In the genomic region with DNA sequence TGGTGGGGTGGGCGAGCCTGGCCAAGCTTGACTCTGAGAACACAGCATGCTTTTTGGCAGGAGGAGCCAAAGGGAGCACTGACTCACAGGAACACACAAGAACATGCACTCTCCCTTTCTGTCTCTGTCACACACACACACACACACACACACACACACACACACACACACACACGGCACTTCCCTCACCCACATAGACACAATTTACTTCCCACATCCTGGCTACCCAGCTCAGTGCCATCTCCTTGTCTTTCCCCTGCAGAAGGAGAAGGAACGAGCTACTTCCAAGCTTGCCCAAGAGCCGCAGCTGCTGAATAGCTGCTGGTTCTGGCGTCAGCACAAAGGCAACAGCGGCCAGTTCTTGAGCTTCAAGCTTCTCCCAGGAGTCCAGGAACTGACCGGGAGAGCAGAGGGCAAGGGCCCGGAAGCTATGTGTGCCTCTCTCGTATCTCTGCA, we compare ENCODE assay signal across 8 mouse cellular contexts.
A peak's percentile ranks its signal among the peaks of the same experiment; 100 is the strongest.
DNase-seq lines count a peak whose midpoint lies in the region; ATAC-seq and TF ChIP-seq lines count a peak whose summit lies in the region.

No protein-coding gene starts in this region.

- intact Hi-C loops in left cerebral cortex, postnatal 25 days (cut with DNase I), result no loop called here

- 51% methylated on average over 9 of the region's 9 CpGs for WGBS in hindbrain, embryonic 15.5 days
- WGBS in hindbrain, embryonic 13.5 days, result 56% methylated on average over 9 of the region's 9 CpGs
- WGBS in heart, embryonic 13.5 days, result 28% methylated on average over 9 of the region's 9 CpGs

- TF ChIP-seq CTCF in brain, embryonic 14.5 days (IDR thresholded peaks at IDR 0.05; ENCODE audit: borderline replicate concordance, extremely low read depth, insufficient read depth, insufficient read length), result no peak

- H3K27ac ChIP-seq in hindbrain, embryonic 15.5 days (replicated peaks), result peak overlapping the region; percentile 61
- no peak overlapping the region for H3K27ac ChIP-seq in hindbrain, embryonic 13.5 days
- H3K27ac ChIP-seq in heart, embryonic 13.5 days (replicated peaks), result peak overlapping the region; percentile 64

- no peaks in the 10 kb centered on the region; the same call in 1 of the 2 replicates for H3K36me3 ChIP-seq in hindbrain, embryonic 15.5 days
- no peaks in the 10 kb centered on the region for H3K36me3 ChIP-seq in hindbrain, embryonic 13.5 days
- H3K36me3 ChIP-seq in heart, embryonic 13.5 days, result peaks cover 7% of the 10 kb centered on the region; the same call in 1 of the 2 replicates

- H3K4me3 ChIP-seq in hindbrain, embryonic 15.5 days, result no peak overlapping the region
- no peak overlapping the region for H3K4me3 ChIP-seq in hindbrain, embryonic 13.5 days
- no peak overlapping the region for H3K4me3 ChIP-seq in heart, embryonic 13.5 days

- no peak for TF ChIP-seq POLR2A in brain, embryonic 14.5 days (IDR thresholded peaks at IDR 0.05; ENCODE audit: borderline replicate concordance, extremely low read depth, insufficient read depth, insufficient read length, poor library complexity, severe bottlenecking)

- no peaks in the 10 kb centered on the region for H3K9me3 ChIP-seq in hindbrain, embryonic 15.5 days
- no peaks in the 10 kb centered on the region for H3K9me3 ChIP-seq in hindbrain, embryonic 13.5 days
- H3K9me3 ChIP-seq in heart, embryonic 13.5 days, result no peaks in the 10 kb centered on the region

- H3K4me1 ChIP-seq in hindbrain, embryonic 15.5 days (replicated peaks), result peaks cover 37% of the 10 kb centered on the region
- H3K4me1 ChIP-seq in hindbrain, embryonic 13.5 days (replicated peaks), result peaks cover 49% of the 10 kb centered on the region
- H3K4me1 ChIP-seq in heart, embryonic 13.5 days, result peaks cover 72% of the 10 kb centered on the region

- no peak overlapping the region for H3K9ac ChIP-seq in hindbrain, embryonic 15.5 days
- no peak overlapping the region for H3K9ac ChIP-seq in hindbrain, embryonic 13.5 days
- H3K9ac ChIP-seq in heart, embryonic 13.5 days, result peak overlapping the region; percentile 11

- peak; percentile 50 for DNase-seq in brain, embryonic 14.5 days (ENCODE audit: low read depth)
- peak; percentile 56 to 89 for DNase-seq in left cerebral cortex, postnatal 25 days (ENCODE audit: low spot score in 2 of 2)
- peak; percentile 67 to 71 for DNase-seq in right cerebral cortex, adult 2 months (ENCODE audit: low spot score in 2 of 2)
- no peak for DNase-seq in testis, postnatal 14 days (ENCODE audit: low spot score)
- DNase-seq in cerebellum, postnatal 36 days, result no peak

- H3K27me3 ChIP-seq in hindbrain, embryonic 15.5 days, result no peaks in the 10 kb centered on the region
- H3K27me3 ChIP-seq in hindbrain, embryonic 13.5 days, result 0 out of 2 replicates have a peak, but pooled peaks cover 3% of the 10 kb centered on the region
- H3K27me3 ChIP-seq in heart, embryonic 13.5 days (replicated peaks), result no peaks in the 10 kb centered on the region

- no peak for ATAC-seq in hindbrain, embryonic 15.5 days (ENCODE audit: low FRiP score, low read depth)
- no peak for ATAC-seq in hindbrain, embryonic 13.5 days (ENCODE audit: low FRiP score)
- ATAC-seq in heart, embryonic 13.5 days (ENCODE audit: extremely low read depth, insufficient number of reproducible peaks, low FRiP score, low TSS enrichment), result no peak

- H3K4me2 ChIP-seq in hindbrain, embryonic 15.5 days, result no peak overlapping the region
- no peak overlapping the region for H3K4me2 ChIP-seq in hindbrain, embryonic 13.5 days
- peak overlapping the region; percentile 13; the same call in 1 of the 2 replicates for H3K4me2 ChIP-seq in heart, embryonic 13.5 days

Comparison
In these comparisons a context has a peak if more than half of its experiments do, and no peak if none do; other contexts are left out.
1. DNase-seq: peak in brain, embryonic 14.5 days (single experiment), left cerebral cortex, postnatal 25 days (2 of 2) and right cerebral cortex, adult 2 months (2 of 2); none in testis, postnatal 14 days (single experiment) and cerebellum, postnatal 36 days (0 of 2).